Mouse (Mus musculus) activated CD4-positive, CD25-positive, alpha-beta regulatory T cell, adult 9 weeks (primary cell): Measurements from ENCODE around the gene Olfr329-ps. TPM values are rescaled to one million over a fixed set of nuclear protein-coding genes. Genes with fewer than 3 reads are reported as not detected.

ENCODE experiments used
- polyA plus RNA-seq: library from polyadenylated mRNA; unstranded; fragments of 100-300 nt; shearing (Covaris generic); gene quantifications from one replicate; pipeline ENCODE4 v1.2.1, GENCODE M21; 2017

Olfr329-ps gene
- polyA plus RNA-seq, result not detected

GRCm38 (mm10) chr11:58546322-58546721 is at the start of gene Olfr329-ps:
Olfr329-ps (minus strand) TSS chr11:58546422.

DNA sequence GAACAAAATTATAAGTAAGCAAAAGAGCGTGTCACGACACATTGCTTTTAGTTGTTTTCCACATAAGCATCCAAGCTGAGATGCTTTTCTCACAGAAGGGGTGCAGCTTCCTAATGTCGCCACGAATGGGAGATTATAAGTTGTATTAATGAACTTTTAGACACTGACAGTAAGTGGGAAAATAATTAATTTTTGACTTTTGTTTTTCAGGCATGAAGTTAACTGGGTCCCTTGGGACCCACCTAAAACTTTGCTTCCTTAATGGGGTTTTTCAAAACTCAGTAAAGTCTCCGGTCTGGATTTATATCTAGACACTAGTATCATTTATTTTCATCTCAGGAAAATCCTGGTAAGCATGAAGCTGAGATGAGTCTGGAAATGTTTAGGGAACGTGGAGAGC is 48.6 kb upstream of the Olfr329-ps start, which contains the start of gene Olfr324:
TSS of gene Olfr324 (plus strand) at position 301 of the 400 bp plus-strand sequence.

DNA sequence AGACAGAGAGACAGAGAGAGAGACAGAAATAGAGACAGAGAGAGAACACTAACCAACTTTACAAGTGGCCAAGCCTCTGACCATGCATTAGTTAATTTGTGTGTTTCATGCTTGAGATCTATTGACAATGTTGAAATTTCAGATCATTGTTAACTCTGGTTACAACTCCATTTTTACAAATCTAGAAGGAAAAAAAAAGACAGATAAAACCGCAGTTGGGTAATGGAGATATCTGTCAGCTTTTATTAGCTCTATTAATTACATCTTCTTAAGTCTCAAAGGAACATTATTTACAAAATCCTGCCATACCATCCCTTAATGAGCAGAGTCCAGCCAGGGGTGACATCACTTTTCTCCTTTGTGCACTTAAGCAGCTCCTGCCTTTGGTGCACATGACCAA is 31.2 kb upstream of the Olfr329-ps start, which contains the start of gene Olfr325:
TSS of gene Olfr325 (plus strand) at position 301 of the 400 bp plus-strand sequence.

GRCm38 (mm10) chr11:58570405-58570804 is 24.2 kb upstream of the Olfr329-ps start, which contains the start of gene Olfr224:
Olfr224 (minus strand) TSS chr11:58570553.

GRCm38 (mm10) chr11:58555536-58555935 is 9.3 kb upstream of the Olfr329-ps start, which contains the start of gene Olfr328:
Olfr328 (minus strand) TSS chr11:58555636.

DNA sequence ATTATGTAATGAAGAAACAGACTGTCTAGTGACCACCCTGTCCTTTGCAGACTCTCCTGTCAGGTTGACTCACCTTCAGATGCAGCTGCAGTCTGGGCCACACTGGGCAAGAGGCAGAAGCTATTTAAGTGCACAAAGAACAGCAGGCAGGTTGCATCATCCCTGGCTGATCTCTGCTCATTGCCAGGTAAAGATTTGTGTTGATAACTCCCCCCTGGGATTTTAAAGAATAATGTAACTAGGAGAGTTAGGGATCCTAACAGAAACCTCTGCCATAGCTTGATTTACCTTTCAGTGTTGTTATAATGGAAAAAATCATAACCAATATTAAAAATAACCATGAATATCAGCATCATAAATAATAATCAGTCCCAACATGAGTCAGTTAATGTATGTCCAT is 11.5 kb downstream of the Olfr329-ps start, which contains the start of gene Olfr330:
TSS of gene Olfr330 (minus strand) at position 101 of the 400 bp plus-strand sequence.

GRCm38 (mm10) chr11:58502472-58502871 is 43.8 kb downstream of the Olfr329-ps start, which contains the start of gene Olfr331:
Olfr331 (minus strand) TSS chr11:58502572.

GRCm38 (mm10) chr11:58492455-58492854 is 53.8 kb downstream of the Olfr329-ps start, which contains the start of gene Olfr332:
Olfr332 (minus strand) TSS chr11:58492555.

Other genes starting within 250 kb of the Olfr329-ps start
- gene Zfp692, start 239.4 kb downstream of the Olfr329-ps start, polyA plus RNA-seq, result 22.4 TPM
- gene Zfp672, start 216.1 kb downstream of the Olfr329-ps start, polyA plus RNA-seq, result 43.6 TPM
- 27.3 TPM for gene Sh3bp5l, start 215.7 kb downstream of the Olfr329-ps start, polyA plus RNA-seq
- not detected for gene Lypd8, start 167.4 kb downstream of the Olfr329-ps start, polyA plus RNA-seq
- not detected for gene 1810065E05Rik, start 125.3 kb downstream of the Olfr329-ps start, polyA plus RNA-seq
- not detected for gene Gm12253, start 113.9 kb downstream of the Olfr329-ps start, polyA plus RNA-seq
- not detected for gene Lypd9, start 93.5 kb downstream of the Olfr329-ps start, polyA plus RNA-seq
- gene Olfr30, start 84.2 kb downstream of the Olfr329-ps start, polyA plus RNA-seq, result not detected
- 0.07 TPM for gene Olfr332, start 53.9 kb downstream of the Olfr329-ps start, polyA plus RNA-seq
- not detected for gene Olfr331, start 43.9 kb downstream of the Olfr329-ps start, polyA plus RNA-seq
- not detected for gene Olfr330, start 11.6 kb downstream of the Olfr329-ps start, polyA plus RNA-seq
- not detected for gene Olfr328, start 9.2 kb upstream of the Olfr329-ps start, polyA plus RNA-seq
- gene Olfr224, start 24.1 kb upstream of the Olfr329-ps start, polyA plus RNA-seq, result not detected
- gene Olfr325, start 31.3 kb upstream of the Olfr329-ps start, polyA plus RNA-seq, result not detected
- gene Olfr324, start 48.7 kb upstream of the Olfr329-ps start, polyA plus RNA-seq, result not detected
- gene 2210407C18Rik, start 69.7 kb upstream of the Olfr329-ps start, polyA plus RNA-seq, result not detected
- gene Olfr323, start 84.1 kb upstream of the Olfr329-ps start, polyA plus RNA-seq, result not detected
- not detected for gene Trim58, start 94.0 kb upstream of the Olfr329-ps start, polyA plus RNA-seq
- not detected for gene Olfr322, start 112.4 kb upstream of the Olfr329-ps start, polyA plus RNA-seq
- gene Olfr320, start 134.7 kb upstream of the Olfr329-ps start, polyA plus RNA-seq, result not detected
- not detected for gene Olfr319, start 152.7 kb upstream of the Olfr329-ps start, polyA plus RNA-seq
- gene Olfr318, start 177.6 kb upstream of the Olfr329-ps start, polyA plus RNA-seq, result not detected
- gene Olfr317, start 192.8 kb upstream of the Olfr329-ps start, polyA plus RNA-seq, result not detected
- gene Olfr316, start 206.3 kb upstream of the Olfr329-ps start, polyA plus RNA-seq, result not detected
- gene Olfr315, start 226.8 kb upstream of the Olfr329-ps start, polyA plus RNA-seq, result not detected
- gene Olfr314, start 236.5 kb upstream of the Olfr329-ps start, polyA plus RNA-seq, result not detected